Mouse (Mus musculus): ENCODE results near the gene Elf4.
A peak's percentile ranks its signal among the peaks of the same experiment; 100 is the strongest.

DNA sequence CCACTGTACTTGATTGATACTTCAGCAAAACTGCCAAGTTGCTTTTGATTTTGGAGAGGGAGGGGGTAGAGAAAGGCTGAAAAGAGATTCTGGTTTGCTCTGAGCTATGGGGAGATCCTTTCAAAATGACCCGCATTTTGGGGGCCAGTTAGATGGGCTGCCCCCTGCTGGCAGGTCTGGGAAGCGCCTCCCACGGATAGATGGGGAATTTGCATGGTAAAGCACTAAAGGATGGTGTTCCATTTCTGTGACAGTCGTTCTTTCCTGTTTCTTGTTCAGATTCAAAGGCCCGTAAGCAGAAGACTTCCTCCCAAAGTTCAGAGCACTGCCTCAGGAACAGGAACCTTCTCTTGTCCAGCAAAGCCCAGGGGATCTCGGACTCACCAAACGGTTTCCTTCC is 79.3 kb downstream of the Elf4 start:
- peak; percentile 71 for TF ChIP-seq CTCF (IDR thresholded peaks at IDR 0.05; ENCODE audit: control insufficient read depth, insufficient read depth, low read length)
- TF ChIP-seq POLR2A (IDR thresholded peaks at IDR 0.05; ENCODE audit: borderline replicate concordance, control insufficient read depth, low read depth, low read length) = no peak
